ENCODE assay signal across 14 mouse cellular contexts in genomic region chr6:126502691-126503301, GRCm38 (mm10). TPM values are rescaled to one million over a fixed set of nuclear protein-coding genes. Genes with fewer than 3 reads are reported as not detected.
DNase-seq lines count a peak whose midpoint lies in the region; ATAC-seq lines count a peak whose summit lies in the region.
"Had no signal": no experiment of that assay in that cellular context is flagged by ENCODE, and none has a peak within 500 bp of the region (broad histone marks: within the 10 kb centered on the region; RNA-seq: fewer than 3 reads in every experiment).

No protein-coding gene starts in this region.

- peak overlapping the region; percentile 59 for H3K27ac ChIP-seq in hindbrain, embryonic 10.5 days
- no peak overlapping the region for H3K27ac ChIP-seq in hindbrain, embryonic 14.5 days
- H3K27ac ChIP-seq in heart, embryonic 16.5 days (ENCODE audit: low read length): peak overlapping the region; percentile 47
- no peak overlapping the region for H3K27ac ChIP-seq in midbrain, embryonic 13.5 days
- H3K27ac ChIP-seq in midbrain, embryonic 11.5 days (ENCODE audit: low read depth, low read length): no peak overlapping the region
- H3K27ac ChIP-seq: embryonic facial prominence, embryonic 15.5 days; hindbrain, postnatal 0 days; limb, embryonic 15.5 days had no signal

- ATAC-seq in hindbrain, embryonic 14.5 days (ENCODE audit: low FRiP score): no peak
- ATAC-seq in heart, embryonic 16.5 days (replicated peaks; ENCODE audit: extremely low read depth, insufficient read depth, low FRiP score): peak; percentile 49; the same call in 1 of the 2 replicates
- ATAC-seq in midbrain, embryonic 13.5 days: no peak
- no peak for ATAC-seq in midbrain, embryonic 11.5 days (ENCODE audit: low FRiP score)
- ATAC-seq: hindbrain, postnatal 0 days had no signal

- H3K4me1 ChIP-seq in hindbrain, embryonic 10.5 days (replicated peaks): peaks cover 13% of the 10 kb centered on the region
- H3K4me1 ChIP-seq in hindbrain, embryonic 14.5 days (replicated peaks; ENCODE audit: control insufficient read depth, insufficient read depth, low read length): no peaks in the 10 kb centered on the region
- H3K4me1 ChIP-seq in heart, embryonic 16.5 days (ENCODE audit: control insufficient read depth, insufficient read depth, low read length): no peaks in the 10 kb centered on the region
- H3K4me1 ChIP-seq in midbrain, embryonic 13.5 days (replicated peaks): peaks cover 8% of the 10 kb centered on the region; the same call in 1 of the 2 replicates
- H3K4me1 ChIP-seq in midbrain, embryonic 11.5 days (ENCODE audit: control insufficient read depth, insufficient read depth, low read length): peaks cover 3% of the 10 kb centered on the region; the same call in 1 of the 2 replicates
- H3K4me1 ChIP-seq: embryonic facial prominence, embryonic 15.5 days; limb, embryonic 15.5 days; megakaryocyte, embryonic 14.5 days had no signal

- H3K9ac ChIP-seq in hindbrain, embryonic 14.5 days: no peak overlapping the region
- H3K9ac ChIP-seq in heart, embryonic 16.5 days (ENCODE audit: low read length): no peak overlapping the region
- no peak overlapping the region for H3K9ac ChIP-seq in midbrain, embryonic 13.5 days (replicated peaks)
- no peak overlapping the region for H3K9ac ChIP-seq in midbrain, embryonic 11.5 days (ENCODE audit: low read length)
- H3K9ac ChIP-seq: embryonic facial prominence, embryonic 15.5 days; limb, embryonic 15.5 days had no signal

- no peaks in the 10 kb centered on the region for H3K36me3 ChIP-seq in hindbrain, embryonic 10.5 days
- no peaks in the 10 kb centered on the region for H3K36me3 ChIP-seq in hindbrain, embryonic 14.5 days (replicated peaks; ENCODE audit: control insufficient read depth, insufficient read depth)
- H3K36me3 ChIP-seq in heart, embryonic 16.5 days (ENCODE audit: control insufficient read depth, insufficient read depth): no peaks in the 10 kb centered on the region
- no peaks in the 10 kb centered on the region for H3K36me3 ChIP-seq in midbrain, embryonic 13.5 days
- H3K36me3 ChIP-seq in midbrain, embryonic 11.5 days (ENCODE audit: control insufficient read depth, insufficient read depth, low read length): no peaks in the 10 kb centered on the region
- H3K36me3 ChIP-seq: embryonic facial prominence, embryonic 15.5 days; limb, embryonic 15.5 days had no signal

- H3K9me3 ChIP-seq in hindbrain, embryonic 10.5 days: 0 out of 2 replicates have a peak, but pooled peaks cover 4% of the 10 kb centered on the region
- no peaks in the 10 kb centered on the region for H3K9me3 ChIP-seq in hindbrain, embryonic 14.5 days (ENCODE audit: control insufficient read depth, low read length)
- no peaks in the 10 kb centered on the region for H3K9me3 ChIP-seq in heart, embryonic 16.5 days (replicated peaks; ENCODE audit: control insufficient read depth, low read length)
- no peaks in the 10 kb centered on the region for H3K9me3 ChIP-seq in midbrain, embryonic 13.5 days
- H3K9me3 ChIP-seq in midbrain, embryonic 11.5 days (ENCODE audit: control insufficient read depth, low read length): no peaks in the 10 kb centered on the region
- H3K9me3 ChIP-seq: embryonic facial prominence, embryonic 15.5 days; limb, embryonic 15.5 days had no signal

- H3K4me2 ChIP-seq in hindbrain, embryonic 14.5 days (replicated peaks): no peak overlapping the region
- H3K4me2 ChIP-seq in heart, embryonic 16.5 days (ENCODE audit: low read depth, low read length): no peak overlapping the region
- H3K4me2 ChIP-seq in midbrain, embryonic 13.5 days (replicated peaks): no peak overlapping the region
- no peak overlapping the region for H3K4me2 ChIP-seq in midbrain, embryonic 11.5 days
- H3K4me2 ChIP-seq: embryonic facial prominence, embryonic 15.5 days; limb, embryonic 15.5 days had no signal

- H3K27me3 ChIP-seq in hindbrain, embryonic 10.5 days (ENCODE audit: insufficient read depth, poor library complexity, severe bottlenecking): peaks cover 12% of the 10 kb centered on the region; the same call in 1 of the 2 replicates
- H3K27me3 ChIP-seq in hindbrain, embryonic 14.5 days (ENCODE audit: control insufficient read depth, insufficient read depth, low read length): no peaks in the 10 kb centered on the region
- no peaks in the 10 kb centered on the region; the same call in 1 of the 2 replicates for H3K27me3 ChIP-seq in heart, embryonic 16.5 days (ENCODE audit: control insufficient read depth, insufficient read depth, low read length)
- peaks cover 13% of the 10 kb centered on the region; the same call in 1 of the 2 replicates for H3K27me3 ChIP-seq in midbrain, embryonic 13.5 days
- H3K27me3 ChIP-seq in midbrain, embryonic 11.5 days (ENCODE audit: control insufficient read depth, insufficient read depth, low read length): no peaks in the 10 kb centered on the region
- H3K27me3 ChIP-seq: embryonic facial prominence, embryonic 15.5 days had no signal

- WGBS in hindbrain, embryonic 10.5 days: 33% methylated on average over 9 of the region's 9 CpGs
- 29% methylated on average over 9 of the region's 9 CpGs for WGBS in hindbrain, embryonic 14.5 days
- WGBS in heart, embryonic 16.5 days: 29% methylated on average over 9 of the region's 9 CpGs
- 25% methylated on average over 9 of the region's 9 CpGs for WGBS in midbrain, embryonic 13.5 days
- 29% methylated on average over 9 of the region's 9 CpGs for WGBS in midbrain, embryonic 11.5 days

- H3K4me3 ChIP-seq in hindbrain, embryonic 10.5 days: no peak overlapping the region
- no peak overlapping the region for H3K4me3 ChIP-seq in hindbrain, embryonic 14.5 days (replicated peaks; ENCODE audit: low read length)
- no peak overlapping the region for H3K4me3 ChIP-seq in heart, embryonic 16.5 days (ENCODE audit: low read length)
- H3K4me3 ChIP-seq in midbrain, embryonic 13.5 days (replicated peaks): no peak overlapping the region
- H3K4me3 ChIP-seq in midbrain, embryonic 11.5 days (ENCODE audit: low read depth, low read length): no peak overlapping the region
- H3K4me3 ChIP-seq: embryonic facial prominence, embryonic 15.5 days; limb, embryonic 15.5 days; megakaryocyte, embryonic 14.5 days had no signal

- no peak for DNase-seq in hindbrain, embryonic 10.5 days (ENCODE audit: low spot score)
- DNase-seq in hindbrain, embryonic 14.5 days (ENCODE audit: low spot score): no peak
- DNase-seq in heart, adult 11 months: peak; percentile 99
- peak; percentile 58 for DNase-seq in lung, postnatal 10 days
- no peak for DNase-seq in thymus, postnatal 14 days
- no peak for DNase-seq in midbrain, embryonic 11.5 days (ENCODE audit: low spot score, missing footprints)
- DNase-seq: cerebellum, adult 8-10 months; thymus, postnatal 36 days had no signal

RNA-seq across cellular contexts. Expression of gene Kcna5, which starts 32.4 kb away (rescaled TPM):
- polyA plus RNA-seq in hindbrain, embryonic 10.5 days (2016; fragmentation: Nextera tagmentation; extraction: Ambion mirVana): 2.9 and 3.7 TPM in 2 replicates
- polyA plus RNA-seq in hindbrain, embryonic 14.5 days (2014; fragmentation: Nextera tagmentation; extraction: Ambion mirVana): 2.9 and 3.3 TPM in 2 replicates
- polyA plus RNA-seq in heart, embryonic 16.5 days (2015; fragmentation: Nextera tagmentation; extraction: Ambion mirVana): 9.1 and 10.3 TPM in 2 replicates
- polyA plus RNA-seq in midbrain, embryonic 13.5 days (2015; fragmentation: Nextera tagmentation; extraction: Ambion mirVana): 3.3 and 5.5 TPM in 2 replicates
- polyA plus RNA-seq in midbrain, embryonic 11.5 days (2014; fragmentation: Nextera tagmentation; extraction: Ambion mirVana): 3.8 and 4.5 TPM in 2 replicates

Comparison
In these comparisons a context has a peak if more than half of its experiments do, and no peak if none do; other contexts are left out.
1. H3K27ac ChIP-seq: peak in hindbrain, embryonic 10.5 days (single experiment) and heart, embryonic 16.5 days (single experiment); none in hindbrain, embryonic 14.5 days (single experiment), midbrain, embryonic 13.5 days (single experiment) and midbrain, embryonic 11.5 days (single experiment).
2. DNase-seq: peak in heart, adult 11 months (single experiment) and lung, postnatal 10 days (single experiment); none in hindbrain, embryonic 10.5 days (single experiment), hindbrain, embryonic 14.5 days (single experiment), thymus, postnatal 14 days (single experiment) and midbrain, embryonic 11.5 days (single experiment).